Mouse (Mus musculus) hindbrain, postnatal 0 days (tissue): ENCODE results near the gene Morc1. TPM values are rescaled to one million over a fixed set of nuclear protein-coding genes. Genes with fewer than 3 reads are reported as not detected.

Experiments
- ATAC-seq: fragments of 200-750 bp; cut with Nextera tagmentation; 2 replicates; pipeline ENCODE4 v1.8.0; 2017; ENCODE audit warnings: mild to moderate bottlenecking, moderate TSS enrichment, moderate library complexity
- DNase-seq: peaks from one replicate; pipeline ENCODE4 v3.0.0-alpha.2; 2015; ENCODE audit warnings: low spot score
- H3K27ac ChIP-seq: fragments of 300-500 bp; sonication (generic); 2 replicates; pipeline ENCODE4 v1.5.1; 2014; ENCODE audit warnings: mild to moderate bottlenecking
- H3K27me3 ChIP-seq: fragments of 300-500 bp; sonication (generic); 2 replicates; pipeline ENCODE4 v1.6.1; 2014; ENCODE audit warnings: low read length, mixed read lengths; ENCODE audit not compliant: insufficient read depth
- H3K36me3 ChIP-seq: fragments of 300-500 bp; sonication (generic); 2 replicates; pipeline ENCODE4 v1.6.1; 2014; ENCODE audit warnings: low read length, mixed read lengths; ENCODE audit not compliant: insufficient read depth
- H3K4me1 ChIP-seq: fragments of 300-500 bp; sonication (generic); 2 replicates; pipeline ENCODE4 v1.6.1; 2014; ENCODE audit warnings: antibody characterized with exemption, low read length, mixed read lengths; ENCODE audit not compliant: insufficient read depth
- H3K4me2 ChIP-seq: fragments of 300-500 bp; sonication (generic); 2 replicates; pipeline ENCODE4 v1.6.1; 2014; ENCODE audit warnings: low read depth, mild to moderate bottlenecking, low read length, moderate library complexity, mixed read lengths
- H3K4me3 ChIP-seq: fragments of 300-500 bp; sonication (generic); 2 replicates; pipeline ENCODE4 v1.5.1; 2014; ENCODE audit warnings: low read length
- H3K9ac ChIP-seq: fragments of 300-500 bp; sonication (generic); replicated peaks from 2 replicates; pipeline ENCODE4 v1.6.1; 2014; ENCODE audit warnings: mild to moderate bottlenecking, low read length, moderate library complexity, mixed read lengths
- H3K9me3 ChIP-seq: fragments of 300-500 bp; sonication (generic); 2 replicates; pipeline ENCODE4 v1.6.1; 2016; ENCODE audit warnings: low read length, mixed read lengths
- CTCF ChIP-seq: IDR thresholded peaks from 2 replicates; pipeline ENCODE4 v1.5.1; 2016; ENCODE audit warnings: antibody characterized with exemption, control low read depth, low read depth
- WGBS: fragments of 180-500 bp; shearing (Covaris S2); extraction: QIAGEN DNeasy Blood & Tissue Kit; methylation state at CpG from one replicate; pipeline ENCODE4 v1.1.7; 2014; 5-methylcytosine and 5-hydroxymethylcytosine counted together
- polyA plus RNA-seq: library from polyadenylated mRNA; unstranded; fragments of >200 nt; fragmentation: Nextera tagmentation; extraction: Ambion mirVana; gene quantifications from 2 replicates; pipeline ENCODE4 v1.2.1, GENCODE M21; 2015
- total RNA-seq: library from RNA; depleted of rRNA; stranded (reverse); fragments of >200 nt; gene quantifications from 2 replicates; pipeline ENCODE4 v1.2.3, GENCODE M21; 2014

The Morc1 gene
- total and polyA plus RNA-seq, 2 experiments from 2014 or later, result 0.11 to 0.21 TPM

DNA sequence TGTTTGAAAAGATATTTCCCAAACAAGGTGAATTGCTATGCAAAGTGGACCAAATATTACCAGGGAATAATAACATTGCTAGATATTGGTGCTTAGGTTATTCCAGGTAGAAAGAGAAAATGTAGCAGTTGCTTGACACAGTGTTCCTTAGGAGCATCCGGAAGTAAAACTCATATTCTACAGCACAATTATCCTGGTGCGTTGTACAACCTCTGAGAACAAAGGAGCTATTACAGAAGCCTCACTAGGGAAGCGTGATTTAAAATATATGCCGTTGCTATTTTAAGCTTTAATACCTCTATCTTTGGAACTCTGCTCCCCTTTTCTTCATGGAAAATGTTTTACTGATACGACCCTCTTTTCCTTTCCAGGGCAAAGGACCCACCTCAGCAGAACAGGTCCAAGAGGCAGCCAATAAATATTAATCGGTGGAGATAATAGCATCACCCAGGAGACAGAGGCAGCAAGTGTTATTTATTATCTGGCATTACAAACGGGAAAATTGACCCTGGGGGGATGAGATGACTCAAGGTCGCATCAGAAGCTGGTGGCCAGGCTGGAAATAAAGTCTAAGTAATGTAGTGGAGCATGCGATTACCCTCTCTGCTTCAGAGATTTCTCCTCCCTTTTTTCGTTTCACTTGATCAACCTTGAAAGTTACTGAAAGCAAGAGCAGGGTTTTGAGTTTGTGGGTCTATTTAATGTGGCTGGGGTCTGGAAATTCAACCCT, 25.2 kb upstream of the Morc1 start:
- no peaks in the 10 kb centered on the region for H3K4me1 ChIP-seq
- ATAC-seq (no peak), DNase-seq (no peak)
- no peak for TF ChIP-seq CTCF
- no peaks in the 10 kb centered on the region for H3K36me3 ChIP-seq
- no peak overlapping the region for H3K4me3 ChIP-seq
- no peaks in the 10 kb centered on the region for H3K27me3 ChIP-seq
- H3K4me2 ChIP-seq, result no peak overlapping the region
- H3K9me3 ChIP-seq, result no peaks in the 10 kb centered on the region
- H3K9ac ChIP-seq, result no peak overlapping the region
- 46% methylated on average over 10 of the region's 10 CpGs for WGBS
- H3K27ac ChIP-seq, result no peak overlapping the region

DNA sequence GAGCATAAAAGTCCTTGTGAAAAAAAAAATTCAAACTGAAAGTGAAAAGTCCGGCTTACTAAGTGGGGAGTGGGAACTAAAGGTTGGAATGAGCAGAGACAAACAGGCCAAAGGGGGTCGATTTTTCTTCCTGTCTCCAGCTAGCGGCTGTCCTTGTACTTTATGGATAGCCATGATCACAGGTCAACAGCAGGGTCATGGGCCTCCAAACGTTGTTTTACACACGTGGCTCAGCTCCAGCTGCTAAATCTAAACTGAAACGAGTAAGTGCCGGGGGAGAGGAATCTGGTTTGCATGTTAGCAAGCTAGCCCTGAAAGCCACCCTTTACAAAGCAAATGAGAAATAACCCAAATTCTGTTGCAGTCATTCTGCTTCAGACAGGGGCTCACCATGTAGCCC, 21.5 kb upstream of the Morc1 start:
- Histone ChIP-seq H3K27me3 (no peaks in the 10 kb centered on the region), H3K9me3 (no peaks in the 10 kb centered on the region), H3K27ac (no peak overlapping the region), H3K36me3 (no peaks in the 10 kb centered on the region), H3K4me3 (no peak overlapping the region), H3K4me1 (no peaks in the 10 kb centered on the region), H3K9ac (no peak overlapping the region), H3K4me2 (no peak overlapping the region)
- WGBS, result 66% methylated on average over 7 of the region's 7 CpGs
- ATAC-seq (no peak), DNase-seq (no peak)
- no peak for TF ChIP-seq CTCF

GRCm38 (mm10) chr16:48410125-48410524, 20.9 kb upstream of the Morc1 start:
- DNase-seq, result no peak
- no peak for ATAC-seq
- Histone ChIP-seq H3K27me3 (no peaks in the 10 kb centered on the region), H3K36me3 (no peaks in the 10 kb centered on the region), H3K4me3 (no peak overlapping the region), H3K9me3 (no peaks in the 10 kb centered on the region), H3K9ac (no peak overlapping the region), H3K4me1 (no peaks in the 10 kb centered on the region), H3K27ac (no peak overlapping the region), H3K4me2 (no peak overlapping the region)
- 72% methylated on average over 3 of the region's 3 CpGs for WGBS
- no peak for TF ChIP-seq CTCF

DNA sequence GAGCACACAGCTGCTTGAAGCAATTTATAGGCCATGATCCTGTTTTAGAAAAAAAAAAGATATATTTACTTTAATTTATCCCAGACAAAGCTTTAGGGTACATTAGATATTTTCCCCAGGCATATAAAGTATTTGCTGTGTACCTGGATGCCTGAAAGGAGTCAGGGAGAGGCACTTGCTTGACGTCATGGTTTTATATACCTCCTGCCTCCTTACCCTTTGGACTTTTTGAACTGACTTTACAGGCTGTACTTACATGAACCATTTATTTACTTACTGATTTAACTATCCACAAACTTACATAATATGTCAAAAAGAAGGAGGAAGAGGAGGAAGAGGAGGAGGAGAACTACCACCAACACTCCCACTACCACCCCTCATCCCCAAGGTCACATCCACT, 18.8 kb upstream of the Morc1 start, which contains the start of gene Gm5485:
Gm5485 (minus strand) TSS at position 171 of the 400 bp plus-strand sequence.
- H3K27me3 ChIP-seq, result no peaks in the 10 kb centered on the region
- WGBS, result 94% methylated on average over 1 of the region's 1 CpGs
- H3K9ac ChIP-seq, result no peak within 1 kb of the TSS
- TF ChIP-seq CTCF, result no peak
- H3K36me3 ChIP-seq, result no peaks in the 10 kb centered on the region
- DNase-seq (no peak), ATAC-seq (no peak)
- no peak within 1 kb of the TSS for H3K27ac ChIP-seq
- H3K4me3 ChIP-seq, result no peak within 1 kb of the TSS
- H3K4me2 ChIP-seq, result no peak within 1 kb of the TSS
- H3K4me1 ChIP-seq, result no peaks in the 10 kb centered on the region
- no peaks in the 10 kb centered on the region for H3K9me3 ChIP-seq

DNA sequence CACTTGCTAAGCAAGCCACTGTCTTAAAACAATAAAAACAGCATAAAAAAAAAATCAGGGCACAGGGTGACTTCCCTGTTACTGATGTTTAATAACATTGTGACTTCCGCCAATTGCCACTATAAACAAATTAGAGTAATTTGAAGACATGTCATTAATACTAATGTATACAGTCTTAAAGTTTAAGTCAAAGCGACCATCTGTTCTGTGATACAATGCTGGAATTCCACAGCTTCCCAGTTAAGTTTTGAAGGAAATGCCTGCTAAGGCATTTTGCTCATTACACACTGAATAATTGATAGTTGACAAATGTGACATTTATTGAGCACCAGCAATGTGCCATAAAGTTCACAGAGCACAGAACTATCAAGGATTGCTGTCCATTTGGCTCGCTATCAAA, 12.5 kb upstream of the Morc1 start:
- H3K4me1 ChIP-seq, result no peaks in the 10 kb centered on the region
- WGBS, result 80% methylated on average over 3 of the region's 3 CpGs
- no peaks in the 10 kb centered on the region for H3K36me3 ChIP-seq
- ATAC-seq (no peak), DNase-seq (no peak)
- no peak for TF ChIP-seq CTCF
- H3K9me3 ChIP-seq, result no peaks in the 10 kb centered on the region
- no peak overlapping the region for H3K4me2 ChIP-seq
- no peak overlapping the region for H3K9ac ChIP-seq
- no peak overlapping the region for H3K4me3 ChIP-seq
- no peaks in the 10 kb centered on the region for H3K27me3 ChIP-seq
- no peak overlapping the region for H3K27ac ChIP-seq

GRCm38 (mm10) chr16:48419035-48419434, 12.0 kb upstream of the Morc1 start:
- Histone ChIP-seq H3K27ac (no peak overlapping the region), H3K4me3 (no peak overlapping the region), H3K9me3 (no peaks in the 10 kb centered on the region), H3K4me1 (no peaks in the 10 kb centered on the region), H3K9ac (no peak overlapping the region), H3K27me3 (no peaks in the 10 kb centered on the region), H3K36me3 (no peaks in the 10 kb centered on the region), H3K4me2 (no peak overlapping the region)
- no peak for TF ChIP-seq CTCF
- WGBS, result 83% methylated on average over 2 of the region's 2 CpGs
- no peak for ATAC-seq
- no peak for DNase-seq

DNA sequence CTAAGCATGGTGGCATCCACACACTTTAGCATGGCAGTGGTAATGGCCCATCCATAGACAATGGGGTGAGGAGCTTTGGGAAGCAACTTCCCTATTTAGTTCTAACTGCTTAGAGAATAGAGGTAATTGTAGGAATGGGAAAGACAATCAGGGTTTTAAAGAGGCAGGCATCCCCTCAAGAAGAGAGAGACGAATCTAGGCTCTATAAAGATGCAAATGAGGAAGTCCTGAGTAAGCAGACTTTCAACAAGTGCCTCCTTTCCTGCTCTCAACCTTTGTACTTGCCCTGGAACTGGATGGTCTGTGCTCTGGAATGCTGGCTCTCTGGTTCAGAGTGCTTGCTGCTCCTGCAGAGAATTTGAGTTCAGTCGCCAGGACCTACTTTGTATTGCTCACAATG, 8.5 kb upstream of the Morc1 start:
- Histone ChIP-seq H3K36me3 (no peaks in the 10 kb centered on the region), H3K4me1 (no peaks in the 10 kb centered on the region), H3K27ac (no peak overlapping the region), H3K4me2 (no peak overlapping the region), H3K27me3 (no peaks in the 10 kb centered on the region), H3K4me3 (no peak overlapping the region), H3K9ac (no peak overlapping the region), H3K9me3 (no peaks in the 10 kb centered on the region)
- ATAC-seq, result no peak
- 24% methylated on average over 2 of the region's 2 CpGs for WGBS
- no peak for TF ChIP-seq CTCF
- DNase-seq, result no peak
